Mouse (Mus musculus) left cerebral cortex, adult 9 months (tissue): Measurements from ENCODE around the gene Hexim1.

Experiments
- DNase-seq, 2 experiments: peaks; one replicate each; pipeline ENCODE4 v3.0.0; 2022; ENCODE audit warnings: low spot score in 2 of 2

Gene Hexim1

DNA sequence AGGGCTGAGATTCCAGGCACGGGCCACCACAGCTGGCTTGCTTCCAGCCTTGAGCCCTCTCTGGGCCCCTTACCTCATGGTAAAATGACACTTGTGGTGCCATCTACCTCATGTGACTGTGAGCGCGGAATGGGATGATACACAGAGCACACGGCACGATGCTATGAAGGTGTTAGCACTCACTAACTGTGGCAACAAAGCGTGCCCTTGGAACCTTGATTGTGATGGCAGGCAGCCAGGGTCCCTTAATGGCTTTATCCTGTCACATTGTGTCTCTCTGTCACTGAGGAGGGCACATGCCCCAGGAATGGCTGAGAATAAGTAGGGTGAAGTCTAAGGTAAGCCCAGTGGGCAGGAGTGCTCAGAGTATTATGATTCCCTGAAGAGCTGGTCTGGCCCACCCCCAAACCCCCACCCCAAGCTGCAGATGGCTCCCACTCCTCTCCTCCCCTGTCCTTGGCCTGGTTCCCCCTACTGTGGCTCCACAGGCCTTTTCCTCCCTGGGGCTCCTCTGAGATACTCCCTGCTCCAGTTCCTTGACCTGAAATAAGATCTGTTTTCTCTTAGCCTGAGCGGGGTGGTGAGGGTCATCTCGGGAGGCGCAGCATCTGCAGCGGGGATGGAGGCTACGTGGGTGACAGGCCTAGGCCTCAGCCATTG lies 17.4 kb upstream of the Hexim1 start:
- no peak for DNase-seq

DNA sequence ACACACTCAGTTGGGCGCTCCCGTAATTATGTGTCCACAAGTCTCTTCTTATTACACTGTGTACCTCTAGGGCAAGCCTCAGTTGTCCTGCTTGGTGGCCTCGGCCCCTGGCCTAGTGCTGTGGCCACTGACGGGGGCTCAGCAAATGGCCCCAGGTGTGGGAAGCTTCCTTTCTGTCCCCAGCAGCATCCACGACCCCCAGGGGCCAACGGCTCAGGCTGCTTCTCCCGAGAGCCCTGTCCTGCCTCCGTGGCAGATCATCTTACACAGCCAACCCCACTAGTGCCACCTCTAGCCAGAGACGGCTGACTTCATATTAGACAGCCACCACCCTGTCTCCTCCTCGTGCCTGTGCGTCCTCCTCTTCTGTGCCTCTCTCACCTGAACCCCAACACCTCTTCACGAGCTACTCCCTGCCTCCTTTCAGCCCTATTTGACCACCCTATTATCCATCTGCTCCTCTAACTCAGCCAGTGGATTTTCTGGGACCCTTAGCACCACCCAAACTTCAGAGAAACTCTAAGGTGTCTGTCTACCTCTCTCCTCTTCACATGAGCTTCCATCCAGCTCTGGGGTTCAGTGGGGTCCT lies 16.6 kb upstream of the Hexim1 start:
- DNase-seq, result no peak

DNA sequence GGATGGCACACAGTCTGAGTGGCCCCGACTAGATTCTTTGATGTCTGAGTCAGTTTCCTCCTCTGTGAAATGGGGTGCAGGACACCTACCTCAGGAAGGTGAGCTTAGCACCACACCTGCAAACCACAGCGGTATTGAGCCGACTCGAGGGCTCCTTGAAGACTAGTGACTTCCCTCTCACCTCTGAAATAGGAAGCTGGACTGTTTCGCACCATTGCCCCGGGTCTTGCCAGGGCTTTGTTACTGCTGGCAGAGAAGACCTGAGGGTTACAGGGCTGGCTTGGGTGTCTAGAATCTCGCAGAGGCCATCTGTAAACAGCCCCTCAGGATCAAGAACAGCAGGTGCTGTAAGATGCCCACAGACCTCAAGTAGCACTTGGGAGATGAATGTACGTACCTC lies 15.7 kb upstream of the Hexim1 start:
- no peak for DNase-seq

DNA sequence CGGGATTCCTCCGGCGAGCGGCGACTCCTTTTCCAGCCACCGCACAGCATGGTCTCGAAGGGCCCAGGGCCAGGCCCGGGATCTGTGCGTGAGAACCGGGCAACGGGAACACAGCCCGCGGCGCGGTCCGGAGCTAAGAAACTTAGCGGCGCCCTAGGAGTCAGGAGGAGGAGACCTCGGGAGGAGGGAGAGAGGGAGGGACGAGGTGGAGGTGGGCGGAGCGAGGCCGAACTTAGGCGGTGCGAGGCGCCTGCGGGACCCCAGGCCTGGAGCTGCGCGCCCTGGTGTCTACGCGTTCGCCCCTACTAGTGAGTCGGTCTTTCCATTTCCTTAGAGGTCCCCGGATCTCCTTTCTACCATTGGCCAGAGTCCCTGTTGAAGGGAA lies 14.6 kb upstream of the Hexim1 start, which contains the start of the genes Plcd3 and Acbd4:
Gene Plcd3 (minus strand): TSS at position 178 of the 385 bp plus-strand sequence.
Gene Acbd4 (plus strand): TSS at position 202 of the 385 bp plus-strand sequence.
- peak in 1 of 2 experiments; percentile 73 for DNase-seq

DNA sequence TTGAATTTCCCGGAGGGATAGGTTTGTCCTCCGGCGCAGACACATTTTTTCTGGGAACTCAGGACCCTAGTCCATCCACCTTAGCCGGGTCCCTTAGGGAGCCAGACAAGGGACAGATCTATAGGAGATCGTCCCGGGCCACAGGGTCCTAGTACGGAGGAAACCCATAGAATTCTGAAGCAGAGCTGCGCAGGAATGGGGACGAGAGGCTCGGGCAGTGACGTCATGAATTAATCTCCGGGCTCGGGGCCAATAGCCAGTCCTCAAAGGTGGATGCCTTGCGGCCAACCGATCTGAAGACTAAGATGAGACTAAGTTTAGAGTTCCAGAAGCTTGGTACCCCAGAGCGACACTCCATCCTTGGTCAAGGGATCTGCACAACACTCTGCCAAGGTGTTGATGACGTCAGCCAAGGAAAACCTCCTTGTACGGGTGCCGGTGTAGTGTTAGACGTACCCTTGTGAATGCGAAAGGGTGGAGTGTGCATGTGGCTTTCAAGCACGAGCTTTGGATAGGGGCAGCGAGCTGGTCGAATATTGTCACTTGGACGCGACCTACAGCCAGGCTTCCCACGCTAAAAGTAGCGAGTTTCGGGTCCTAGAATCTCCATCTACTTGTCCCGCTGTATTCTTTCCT lies 14.0 kb upstream of the Hexim1 start:
- DNase-seq, result peak in 1 of 2 experiments; percentile 81

DNA sequence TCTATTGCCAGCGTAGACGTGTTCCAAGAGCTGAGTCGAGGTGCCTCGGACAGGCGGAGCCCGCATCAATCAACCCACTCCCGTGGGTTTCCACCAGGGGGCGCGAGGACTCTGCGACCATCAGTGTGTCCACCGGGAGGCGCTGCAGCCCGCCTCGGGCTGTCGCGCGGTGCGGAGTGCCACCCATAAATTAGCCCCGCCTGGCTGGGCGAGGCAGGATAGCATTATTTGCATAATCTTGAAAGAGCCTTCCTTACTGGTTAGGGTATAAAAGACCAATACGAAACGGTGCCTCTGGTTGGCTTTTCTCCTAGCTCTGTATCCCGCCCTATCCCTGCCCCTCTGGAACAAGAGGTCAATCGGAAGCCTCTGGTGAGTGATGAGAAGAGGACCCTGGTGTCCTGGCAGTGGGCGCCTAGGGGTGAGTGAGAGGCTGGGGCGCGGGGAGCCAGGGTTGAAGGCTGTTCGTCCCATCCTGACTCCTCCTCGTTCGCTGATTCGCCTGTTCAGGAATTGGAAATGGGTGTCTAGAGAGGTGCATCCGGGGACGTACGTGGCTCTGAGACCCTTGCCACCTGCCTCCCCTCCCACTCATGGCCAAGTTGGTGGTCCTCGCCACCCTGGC lies 13.2 kb upstream of the Hexim1 start:
- DNase-seq, result peak; percentile 92 to 97

DNA sequence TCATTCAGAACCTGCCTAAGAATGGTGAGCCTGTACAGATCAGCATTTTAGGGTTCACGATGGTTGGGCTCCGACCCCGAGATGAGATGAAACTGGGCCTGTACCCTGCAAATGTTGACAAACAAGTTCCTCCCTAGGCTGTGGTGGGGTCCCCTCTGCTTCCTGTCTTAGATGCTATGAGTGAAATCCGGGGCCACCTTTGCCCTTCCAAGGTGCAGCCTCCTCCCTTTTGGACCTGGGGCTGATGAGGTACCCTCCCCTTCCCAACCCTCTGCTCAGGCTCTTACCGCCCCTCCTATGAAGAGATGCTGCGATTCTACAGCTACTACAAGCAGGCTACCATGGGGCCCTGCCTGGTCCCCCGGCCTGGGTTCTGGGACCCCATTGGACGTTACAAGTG lies 12.4 kb upstream of the Hexim1 start:
- DNase-seq, result no peak

DNA sequence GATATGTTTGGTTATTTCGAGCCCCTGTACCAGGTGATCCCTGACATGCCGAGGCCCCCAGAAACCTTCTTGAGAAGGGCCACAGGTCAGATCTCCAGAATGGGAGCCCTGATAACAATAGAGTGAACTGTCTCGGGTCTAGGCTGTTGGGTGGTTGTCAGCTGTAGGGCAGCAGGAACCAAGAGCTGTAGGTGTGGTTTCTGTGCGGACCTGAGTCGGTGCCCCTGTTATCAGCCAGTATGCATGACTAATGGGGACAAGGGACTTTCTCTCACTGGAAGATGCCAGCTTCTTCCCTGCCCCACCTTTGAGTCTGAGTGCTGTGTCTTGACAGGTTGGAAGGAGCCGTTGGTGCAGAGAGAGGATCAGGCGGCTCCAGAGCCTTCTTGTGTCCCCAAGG lies 11.6 kb upstream of the Hexim1 start:
- DNase-seq, result no peak

DNA sequence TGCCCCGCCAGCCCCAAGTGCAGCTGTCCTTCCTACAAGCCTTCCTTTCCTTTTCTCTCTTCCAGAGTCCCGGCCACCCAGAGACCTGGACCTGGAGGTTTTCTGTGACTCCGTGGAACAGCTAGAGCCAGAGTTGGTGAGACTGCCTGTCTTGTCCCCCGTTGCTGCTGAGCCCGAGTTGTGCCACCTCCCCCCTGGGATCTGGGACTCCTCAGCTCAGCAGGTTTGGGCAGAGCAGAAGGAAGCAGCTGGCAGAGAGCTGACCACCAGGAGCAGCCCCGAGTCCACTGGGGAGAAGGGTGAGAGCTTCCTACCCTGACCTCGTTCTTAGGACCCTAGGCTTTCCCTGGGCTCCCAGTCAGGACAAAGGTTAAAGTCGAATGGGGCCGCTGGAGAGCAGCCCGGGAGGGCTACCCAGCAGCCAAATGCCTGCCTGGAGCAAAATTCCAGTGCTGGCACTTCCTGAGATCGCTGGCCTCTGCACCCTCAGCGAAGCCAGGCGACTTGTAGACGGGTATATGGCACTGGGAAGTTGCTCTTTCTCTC lies 10.8 kb upstream of the Hexim1 start:
- no peak for DNase-seq

DNA sequence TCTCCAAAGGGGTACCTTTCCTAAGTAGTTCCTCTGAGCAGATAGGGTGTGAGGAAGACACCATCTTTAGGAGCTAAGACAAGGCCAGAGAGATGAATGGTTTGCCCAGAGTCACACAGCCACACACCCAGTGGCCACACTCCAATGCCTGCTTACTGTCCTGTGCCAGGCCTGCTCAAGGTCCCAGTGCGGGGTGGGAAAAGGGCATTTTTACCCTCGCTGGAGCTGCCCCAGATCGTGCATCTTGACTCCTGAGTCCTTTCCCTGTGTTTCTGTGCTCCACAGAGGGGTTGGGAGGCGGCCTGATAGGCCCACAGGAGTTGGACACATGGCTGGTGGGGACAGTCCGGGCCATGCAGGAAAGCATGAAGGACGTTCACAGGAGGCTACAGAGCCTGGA lies 10.2 kb upstream of the Hexim1 start:
- no peak for DNase-seq

DNA sequence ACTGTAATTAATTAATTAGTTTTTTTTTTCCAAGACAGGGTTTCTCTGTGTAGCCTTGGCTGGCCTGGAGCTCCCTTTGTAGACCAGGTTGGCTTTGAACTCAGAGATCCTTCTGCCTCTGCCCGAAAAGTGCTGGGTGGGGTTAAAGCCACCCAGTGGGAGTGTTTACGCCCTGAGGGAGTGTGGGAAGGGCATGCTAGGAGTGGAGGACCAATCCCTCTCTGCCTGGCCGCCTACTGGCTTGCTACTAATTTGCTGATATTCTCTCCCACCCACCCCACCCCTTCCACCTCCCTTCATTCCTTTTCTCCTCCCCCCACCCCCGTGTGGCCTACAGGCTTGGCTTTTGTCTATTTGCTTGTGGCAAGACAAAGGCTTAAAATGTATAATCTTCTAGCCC lies 9.6 kb upstream of the Hexim1 start:
- DNase-seq, result no peak

DNA sequence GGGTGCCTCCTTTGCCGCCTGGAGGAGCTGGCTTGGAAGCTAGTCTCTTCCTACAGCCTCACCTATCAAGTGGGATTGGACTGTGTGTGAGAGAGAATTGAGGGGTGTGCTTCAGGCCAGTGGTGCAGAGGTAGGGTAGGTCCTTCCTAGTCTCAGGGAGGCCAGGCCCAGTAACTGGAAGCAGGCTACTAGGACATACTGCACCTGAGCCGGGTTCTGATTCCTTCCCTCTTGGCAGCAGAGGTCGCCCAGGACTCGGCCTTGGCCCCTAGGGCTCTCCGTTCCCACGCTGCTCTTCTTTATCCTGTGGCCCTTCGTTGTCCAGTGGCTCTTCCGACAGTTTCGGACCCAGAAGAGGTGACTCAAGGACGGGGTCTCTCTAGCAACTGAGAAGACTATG lies 4.7 kb upstream of the Hexim1 start:
- no peak for DNase-seq

DNA sequence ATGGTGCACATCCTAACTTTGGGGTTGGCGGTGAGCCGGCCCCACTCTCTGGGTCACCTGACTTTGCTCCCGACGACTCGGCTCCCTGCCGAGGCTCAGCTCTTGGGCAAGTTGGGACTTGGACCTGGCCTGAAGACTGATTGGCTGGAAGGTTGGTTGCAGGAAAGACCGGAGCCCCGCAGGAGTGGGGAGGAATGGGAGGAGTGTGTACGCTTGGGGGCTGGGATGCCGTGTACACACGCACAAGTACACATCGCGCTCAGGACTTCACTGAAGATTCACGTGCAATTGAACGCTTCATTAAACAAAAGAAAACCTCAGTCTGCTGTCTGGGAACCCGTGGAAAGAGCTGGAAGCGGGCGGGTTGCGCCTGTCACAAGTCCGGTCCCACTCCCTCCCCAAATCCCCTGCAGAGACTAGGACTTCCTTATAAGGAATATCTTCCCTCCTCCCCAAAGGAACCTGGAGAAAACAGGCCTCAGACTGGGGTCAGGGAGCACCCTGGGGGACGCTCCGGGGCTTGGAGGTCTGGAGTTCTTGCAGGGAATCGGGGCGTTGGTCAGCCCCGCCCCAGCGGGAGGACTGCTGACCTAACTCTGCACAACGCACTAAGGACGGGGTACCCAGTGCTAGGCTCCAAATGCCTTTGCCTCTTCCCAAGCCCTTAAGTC lies 4.0 kb upstream of the Hexim1 start:
- DNase-seq, result no peak

DNA sequence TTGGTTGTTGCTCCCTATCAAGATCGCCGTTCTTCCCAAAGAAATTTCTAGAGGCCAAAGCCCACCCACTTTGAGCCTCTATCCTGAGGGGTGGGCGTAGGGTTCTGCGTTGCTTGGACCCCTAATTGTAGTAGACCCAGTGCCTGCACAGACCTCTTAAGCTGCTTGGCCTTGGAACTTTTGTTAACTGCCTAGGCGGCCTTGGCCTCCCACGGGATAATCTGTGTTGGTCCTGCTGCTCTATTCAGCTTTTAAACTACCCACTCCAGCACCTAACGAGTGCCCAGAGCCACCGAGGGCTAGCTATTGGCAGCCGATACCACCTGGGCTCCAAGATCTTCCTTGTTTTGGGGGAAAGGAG lies 3.5 kb upstream of the Hexim1 start:
- no peak for DNase-seq

DNA sequence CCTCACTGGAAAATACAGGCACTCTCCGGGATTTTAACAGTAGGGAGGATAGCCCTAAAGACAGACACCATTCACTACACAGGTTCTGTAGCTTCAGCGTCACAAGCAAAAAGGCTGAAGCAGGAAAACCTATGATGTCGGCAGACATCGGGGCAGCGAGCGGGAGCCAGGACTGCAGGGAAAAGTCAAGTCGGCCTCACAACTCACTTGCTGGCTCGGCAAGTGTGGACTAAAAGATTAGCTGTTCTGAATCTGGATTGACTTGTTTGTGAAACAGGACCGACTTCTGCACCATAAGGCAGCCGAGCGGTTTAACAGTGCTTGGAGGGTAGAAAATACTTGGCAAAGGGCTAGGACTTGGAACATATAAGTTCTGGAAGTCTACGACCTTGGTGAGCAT lies 3.0 kb upstream of the Hexim1 start:
- DNase-seq, result no peak

DNA sequence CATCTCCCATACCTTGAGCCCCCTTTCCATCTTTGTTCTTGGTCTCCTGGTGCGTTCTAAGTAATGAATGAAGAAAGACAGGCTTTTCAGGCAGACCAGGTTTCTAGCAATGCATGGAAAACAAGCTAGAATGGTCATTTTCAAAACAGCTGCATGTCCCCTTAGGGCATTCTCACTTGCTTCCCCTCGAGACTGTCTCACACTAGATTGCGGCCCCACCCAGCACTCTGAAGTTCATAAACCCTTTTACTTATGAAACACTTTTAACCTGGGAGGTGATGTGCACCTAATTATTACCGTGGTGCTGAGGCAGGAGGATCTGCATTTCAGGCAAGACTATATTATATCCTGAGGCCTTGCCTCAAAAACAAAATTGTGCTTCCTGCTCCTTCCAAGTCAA lies 2.3 kb upstream of the Hexim1 start:
- DNase-seq, result no peak

DNA sequence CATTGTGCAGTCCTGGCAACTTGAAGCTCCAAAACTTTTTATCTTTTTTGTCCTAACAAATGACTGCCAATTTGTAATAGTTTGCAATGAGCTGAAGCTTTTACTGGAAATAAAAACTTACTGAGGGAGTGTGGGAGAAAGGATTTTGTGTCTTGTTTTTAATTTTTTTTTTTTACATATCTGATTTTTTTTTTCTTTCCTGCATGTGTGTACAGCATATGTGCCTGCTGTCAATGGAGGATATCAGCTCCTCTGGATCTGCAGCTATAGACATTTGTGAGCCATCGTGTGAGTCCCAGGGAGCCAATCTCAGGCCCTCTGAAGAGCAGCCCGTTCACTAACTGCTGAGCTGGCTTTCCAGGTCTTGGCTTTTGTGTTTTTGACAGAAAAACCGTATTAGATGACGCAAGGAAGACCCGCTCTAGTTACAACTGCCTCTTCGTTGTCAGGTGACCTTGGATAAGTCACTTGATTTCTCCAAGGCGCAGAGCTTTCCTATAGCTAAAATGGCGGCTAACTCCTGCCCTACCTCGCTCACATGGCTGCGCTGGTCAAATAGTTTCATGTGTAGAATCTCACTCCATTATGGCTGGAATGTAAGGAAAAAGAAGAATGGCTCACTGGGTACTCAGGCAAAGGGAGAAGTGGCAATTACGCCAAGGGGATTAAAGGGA lies 1.6 kb upstream of the Hexim1 start:
- DNase-seq, result no peak

DNA sequence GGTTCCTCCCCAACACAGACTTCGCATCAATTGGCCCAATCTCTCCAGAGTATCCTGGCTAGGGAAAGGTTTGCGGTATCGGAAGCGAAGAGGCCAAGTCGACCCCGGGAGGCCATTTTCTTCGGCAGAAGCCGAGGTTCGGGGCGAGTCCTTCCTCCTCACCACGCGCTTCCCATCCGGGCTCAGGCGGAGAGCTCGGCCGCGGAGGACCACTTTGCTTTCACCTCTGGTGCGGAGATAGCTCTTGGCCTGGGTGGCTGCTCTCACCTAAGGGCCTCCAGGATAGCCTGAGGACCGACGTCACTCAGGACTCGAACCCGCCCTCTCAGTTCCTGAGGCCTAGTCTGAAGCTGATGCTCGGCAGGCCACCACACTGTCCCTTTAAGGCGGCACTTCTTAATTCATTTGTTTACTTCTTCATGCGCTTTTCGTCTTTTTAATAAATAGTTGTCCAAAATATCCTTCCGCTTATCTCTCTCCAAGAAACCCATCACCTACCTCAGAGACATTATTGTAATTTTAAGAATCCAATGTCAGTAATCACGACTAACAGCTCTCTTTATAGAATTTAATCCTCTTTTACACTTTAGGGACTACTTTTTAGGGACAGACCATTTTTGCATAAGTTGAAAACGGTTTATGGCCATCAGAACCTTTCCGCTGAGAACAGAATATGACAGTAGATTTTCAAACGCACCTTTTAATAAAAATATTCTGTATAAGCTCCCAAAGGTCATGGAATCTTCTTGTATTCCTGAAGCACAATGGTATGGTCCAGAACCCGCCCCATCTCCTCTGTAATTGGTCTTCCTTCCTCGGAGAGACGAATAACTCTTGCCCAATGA lies 646 bp upstream of the Hexim1 start:
- DNase-seq, result peak; percentile 78 to 85

DNA sequence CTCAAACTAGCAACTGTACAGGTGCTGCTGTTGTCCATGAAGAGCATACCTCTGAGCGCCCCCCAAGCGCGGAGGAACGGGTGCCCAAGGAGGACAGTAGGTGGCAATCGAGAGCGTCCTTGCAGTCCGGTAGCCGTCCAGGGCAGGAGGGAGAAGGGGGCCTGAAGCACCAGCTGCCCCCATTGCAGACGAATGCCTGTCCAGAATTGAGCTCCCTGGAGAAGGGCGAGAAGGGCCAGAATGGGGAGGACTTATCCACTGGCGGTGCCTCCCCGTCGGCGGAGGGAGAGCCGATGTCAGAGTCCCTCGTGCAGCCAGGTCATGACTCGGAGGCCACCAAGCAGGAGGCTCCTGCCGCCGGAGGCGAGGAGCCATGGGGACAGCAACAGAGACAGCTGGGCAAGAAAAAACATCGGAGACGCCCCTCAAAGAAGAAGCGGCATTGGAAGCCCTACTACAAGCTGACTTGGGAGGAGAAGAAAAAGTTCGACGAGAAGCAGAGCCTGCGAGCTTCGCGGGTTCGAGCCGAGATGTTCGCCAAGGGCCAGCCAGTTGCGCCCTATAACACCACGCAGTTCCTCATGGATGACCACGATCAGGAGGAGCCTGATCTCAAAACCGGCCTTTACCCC lies 1.0 kb downstream of the Hexim1 start:
- peak in 1 of 2 experiments; percentile 78 for DNase-seq

DNA sequence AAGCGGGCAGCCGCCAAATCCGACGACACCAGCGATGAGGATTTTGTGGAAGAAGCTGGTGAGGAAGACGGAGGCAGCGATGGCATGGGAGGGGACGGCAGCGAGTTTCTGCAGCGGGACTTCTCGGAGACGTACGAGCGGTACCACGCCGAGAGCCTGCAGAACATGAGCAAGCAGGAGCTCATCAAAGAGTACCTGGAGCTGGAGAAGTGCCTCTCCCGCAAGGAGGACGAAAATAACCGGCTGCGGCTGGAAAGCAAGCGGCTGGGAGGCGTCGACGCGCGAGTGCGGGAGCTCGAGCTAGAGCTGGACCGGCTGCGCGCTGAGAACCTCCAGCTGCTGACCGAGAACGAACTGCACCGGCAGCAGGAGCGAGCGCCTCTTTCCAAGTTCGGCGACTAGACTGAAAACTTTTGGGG lies 1.6 kb downstream of the Hexim1 start:
- no peak for DNase-seq
